In the genomic region with DNA sequence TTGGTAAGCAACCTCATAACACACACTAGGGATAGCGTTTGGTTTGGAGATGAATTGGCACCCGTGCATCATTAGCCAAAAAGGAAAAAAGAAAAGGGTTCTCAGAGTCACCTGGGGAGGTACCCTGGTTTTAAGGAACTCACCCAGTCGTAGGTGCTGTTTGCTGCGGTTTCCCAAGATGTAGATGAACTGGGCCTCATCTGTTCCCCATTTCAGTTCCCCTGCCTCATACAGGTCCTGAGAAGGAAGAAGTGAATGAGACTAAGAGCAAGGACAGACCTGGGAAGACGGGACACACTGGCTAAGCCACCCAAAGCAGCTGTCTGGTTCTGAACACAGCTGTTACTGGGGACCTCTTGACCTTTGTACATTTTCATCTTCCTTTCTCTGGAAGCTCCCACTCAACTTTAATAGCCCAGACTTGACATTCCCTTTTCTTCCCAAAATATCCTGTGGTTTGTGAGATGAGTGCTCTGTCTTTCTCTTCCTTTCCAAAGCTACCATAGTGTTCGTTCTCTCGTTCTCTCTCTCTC, we compare ENCODE assay signal across 22 mouse cellular contexts. TPM values are rescaled to one million over a fixed set of nuclear protein-coding genes. Genes with fewer than 3 reads are reported as not detected.
A peak's percentile ranks its signal among the peaks of the same experiment; 100 is the strongest.
DNase-seq lines count a peak whose midpoint lies in the region; ATAC-seq lines count a peak whose summit lies in the region.
"Had no signal": no experiment of that assay in that cellular context is flagged by ENCODE, and none has a peak within 500 bp of the region (broad histone marks: within the 10 kb centered on the region; RNA-seq: fewer than 3 reads in every experiment).

No protein-coding gene starts in this region.

- DNase-seq in kidney, postnatal 10 days: peak; percentile 46
- DNase-seq in kidney, postnatal 4 days: no peak
- peak; percentile 68 for DNase-seq in lung, postnatal 36 days
- DNase-seq in lung, postnatal 4 days: no peak
- no peak for DNase-seq in left cerebral cortex, adult 11 months (ENCODE audit: low spot score)
- DNase-seq: adrenal gland, adult 8-10 months; B cell, adult 2 months; cerebellum, adult 11 months; cerebellum, adult 9-10 months; embryo, embryonic 11 days; gastrocnemius, postnatal 25 days; heart, adult 2 months; heart, postnatal 10 days; kidney, adult 11 months; liver; lung, embryonic 14.5 days; right cerebral cortex, postnatal 25 days had no signal

- ATAC-seq in monocyte, adult 5-6 weeks (replicated peaks; ENCODE audit: insufficient number of reproducible peaks, low FRiP score, low TSS enrichment, poor library complexity, severe bottlenecking): peak; percentile 49; the same call in 1 of the 2 replicates
- ATAC-seq: activated CD4-positive, CD25-positive, alpha-beta regulatory T cell, adult 4 months; forebrain, embryonic 14.5 days; inflammation-experienced regulatory T-cells, adult 6 months; midbrain, embryonic 16.5 days had no signal

RNA-seq across cellular contexts. Expression of gene Anxa6, which starts 28.2 kb away (rescaled TPM):
- total RNA-seq in monocyte, adult 5-6 weeks (2017): 264 to 506 TPM (median 281 TPM) in 3 replicates

RNA-seq across cellular contexts. Expression of gene Tnip1, which starts 42.3 kb away (rescaled TPM):
- total RNA-seq in monocyte, adult 5-6 weeks (2017): 62.1 to 83.4 TPM (median 78.5 TPM) in 3 replicates

Comparison
In these comparisons a context has a peak if more than half of its experiments do, and no peak if none do; other contexts are left out.
1. DNase-seq: peak in kidney, postnatal 10 days (single experiment) and lung, postnatal 36 days (single experiment); none in kidney, postnatal 4 days (0 of 2), lung, postnatal 4 days (0 of 2) and left cerebral cortex, adult 11 months (single experiment).